Mouse (Mus musculus): ENCODE data around the gene Elmo1.

The Elmo1 gene

GRCm38 (mm10) chr13:20489698-20490417 is 399.5 kb downstream of the Elmo1 start:
- peak; percentile 37 to 58 for DNase-seq

GRCm38 (mm10) chr13:20490860-20491594 is 400.6 kb downstream of the Elmo1 start:
- no peak for DNase-seq

- no peak for DNase-seq
Measured at GRCm38 (mm10) chr13:20491666-20492065, 401.3 kb downstream of the Elmo1 start.

GRCm38 (mm10) chr13:20494047-20494739 is 403.8 kb downstream of the Elmo1 start:
- no peak for DNase-seq

- no peak for DNase-seq
Measured at GRCm38 (mm10) chr13:20501923-20502322, 411.5 kb downstream of the Elmo1 start.

GRCm38 (mm10) chr13:20503371-20503770 is 413.0 kb downstream of the Elmo1 start:
- peak; percentile 57 to 75 for DNase-seq

GRCm38 (mm10) chr13:20507381-20508129 is 417.2 kb downstream of the Elmo1 start:
- DNase-seq = no peak

GRCm38 (mm10) chr13:20511026-20511425 is 420.6 kb downstream of the Elmo1 start:
- DNase-seq = no peak

- DNase-seq = peak; percentile 46 to 51
Measured at GRCm38 (mm10) chr13:20512317-20513240, 422.2 kb downstream of the Elmo1 start.

- DNase-seq = no peak
Measured at GRCm38 (mm10) chr13:20514721-20515120, 424.3 kb downstream of the Elmo1 start.

- DNase-seq = no peak
Measured at GRCm38 (mm10) chr13:20516096-20516495, 425.7 kb downstream of the Elmo1 start.

- DNase-seq = no peak
Measured at GRCm38 (mm10) chr13:20517702-20518101, 427.3 kb downstream of the Elmo1 start.

- DNase-seq = no peak
Measured at GRCm38 (mm10) chr13:20521492-20521891, 431.1 kb downstream of the Elmo1 start.

GRCm38 (mm10) chr13:20523671-20524070 is 433.3 kb downstream of the Elmo1 start:
- no peak for DNase-seq

- peak; percentile 37 to 45 for DNase-seq
Measured at GRCm38 (mm10) chr13:20525844-20526243, 435.4 kb downstream of the Elmo1 start.

- DNase-seq = peak; percentile 36 to 53
Measured at GRCm38 (mm10) chr13:20537053-20537452, 446.7 kb downstream of the Elmo1 start.

GRCm38 (mm10) chr13:20537487-20537886 is 447.1 kb downstream of the Elmo1 start:
- no peak for DNase-seq

GRCm38 (mm10) chr13:20538216-20539070 is 448.0 kb downstream of the Elmo1 start:
- no peak for DNase-seq

GRCm38 (mm10) chr13:20539631-20540030 is 449.2 kb downstream of the Elmo1 start:
- DNase-seq = no peak

GRCm38 (mm10) chr13:20546568-20547204 is 456.3 kb downstream of the Elmo1 start:
- no peak for DNase-seq
